Mouse (Mus musculus) liver, embryonic 12.5 days (tissue): ENCODE results near the gene Adssl1. TPM values are rescaled to one million over a fixed set of nuclear protein-coding genes. Genes with fewer than 3 reads are reported as not detected.
A peak's percentile ranks its signal among the peaks of the same experiment; 100 is the strongest.

Experiments used
- ATAC-seq: fragments of 200-750 bp; cut with Nextera tagmentation; 2 replicates; pipeline ENCODE4 v1.8.0; 2017; ENCODE audit warnings: moderate number of reproducible peaks, mild to moderate bottlenecking, moderate library complexity
- H3K27ac ChIP-seq: fragments of 300-500 bp; sonication (generic); 2 replicates; pipeline ENCODE4 v1.5.1; 2016; ENCODE audit warnings: mild to moderate bottlenecking
- H3K27me3 ChIP-seq: fragments of 300-500 bp; sonication (generic); replicated peaks from 2 replicates; pipeline ENCODE4 v1.6.1; 2016; ENCODE audit warnings: mild to moderate bottlenecking, moderate library complexity
- H3K36me3 ChIP-seq: fragments of 300-500 bp; sonication (generic); 2 replicates; pipeline ENCODE4 v1.6.1; 2016; ENCODE audit warnings: mild to moderate bottlenecking, moderate library complexity
- H3K4me1 ChIP-seq: fragments of 300-500 bp; sonication (generic); 2 replicates; pipeline ENCODE4 v1.6.1; 2016
- H3K4me2 ChIP-seq: fragments of 300-500 bp; sonication (generic); 2 replicates; pipeline ENCODE4 v1.6.1; 2016; ENCODE audit warnings: mild to moderate bottlenecking, moderate library complexity
- H3K4me3 ChIP-seq: fragments of 300-500 bp; sonication (generic); 2 replicates; pipeline ENCODE4 v1.5.1; 2016; ENCODE audit warnings: mild to moderate bottlenecking, moderate library complexity
- H3K9ac ChIP-seq: fragments of 300-500 bp; sonication (generic); 2 replicates; pipeline ENCODE4 v1.6.1; 2016; ENCODE audit warnings: mild to moderate bottlenecking, moderate library complexity
- H3K9me3 ChIP-seq: fragments of 300-500 bp; sonication (generic); replicated peaks from 2 replicates; pipeline ENCODE4 v1.6.1; 2016; ENCODE audit warnings: mild to moderate bottlenecking, moderate library complexity
- WGBS: fragments of 180-500 bp; shearing (Covaris S2); methylation state at CpG from one replicate; pipeline ENCODE4 v1.1.7; 2016; ENCODE audit not compliant: insufficient replicate concordance; 5-methylcytosine and 5-hydroxymethylcytosine counted together
- polyA plus RNA-seq: library from polyadenylated mRNA; unstranded; fragments of >200 nt; fragmentation: Nextera tagmentation; extraction: Ambion mirVana; gene quantifications from 2 replicates; pipeline ENCODE4 v1.2.1, GENCODE M21; 2016

Adssl1 gene
- polyA plus RNA-seq, 1 experiment from 2014 or later: 5.6 TPM

- Histone ChIP-seq H3K36me3 (peaks cover 100% of the 10 kb centered on the region), H3K4me1 (peaks cover 51% of the 10 kb centered on the region), H3K27ac (no peak overlapping the region), H3K4me2 (no peak overlapping the region), H3K27me3 (no peaks in the 10 kb centered on the region), H3K9me3 (no peaks in the 10 kb centered on the region), H3K4me3 (no peak overlapping the region), H3K9ac (no peak overlapping the region)
- WGBS: 95% methylated on average over 11 of the region's 12 CpGs
- no peak for ATAC-seq
Measured at GRCm38 (mm10) chr12:112663716-112664115, 43.9 kb downstream of the Adssl1 start.

- Histone ChIP-seq H3K27ac (no peak overlapping the region), H3K4me3 (no peak overlapping the region), H3K36me3 (peaks cover 100% of the 10 kb centered on the region), H3K9ac (no peak overlapping the region), H3K27me3 (no peaks in the 10 kb centered on the region), H3K9me3 (no peaks in the 10 kb centered on the region), H3K4me1 (peaks cover 51% of the 10 kb centered on the region), H3K4me2 (no peak overlapping the region)
- 79% methylated on average over 2 of the region's 2 CpGs for WGBS
- ATAC-seq: no peak
Measured at GRCm38 (mm10) chr12:112664124-112664523, 44.3 kb downstream of the Adssl1 start.

- Histone ChIP-seq H3K4me1 (peaks cover 55% of the 10 kb centered on the region), H3K27me3 (no peaks in the 10 kb centered on the region), H3K27ac (no peak overlapping the region), H3K4me2 (no peak overlapping the region), H3K9me3 (no peaks in the 10 kb centered on the region), H3K4me3 (no peak overlapping the region), H3K9ac (no peak overlapping the region), H3K36me3 (peaks cover 100% of the 10 kb centered on the region)
- WGBS: 76% methylated on average over 5 of the region's 5 CpGs
- no peak for ATAC-seq
Measured at GRCm38 (mm10) chr12:112664656-112665055, 44.8 kb downstream of the Adssl1 start.

- 76% methylated on average over 18 of the region's 18 CpGs for WGBS
- Histone ChIP-seq H3K9ac (no peak overlapping the region), H3K27me3 (no peaks in the 10 kb centered on the region), H3K4me3 (no peak overlapping the region), H3K9me3 (no peaks in the 10 kb centered on the region), H3K36me3 (peaks cover 100% of the 10 kb centered on the region), H3K4me2 (no peak overlapping the region), H3K4me1 (peaks cover 57% of the 10 kb centered on the region), H3K27ac (no peak overlapping the region)
- no peak for ATAC-seq
Measured at GRCm38 (mm10) chr12:112665445-112665844, 45.6 kb downstream of the Adssl1 start.

GRCm38 (mm10) chr12:112665881-112666544 lies 46.2 kb downstream of the Adssl1 start:
- Histone ChIP-seq H3K9ac (no peak overlapping the region), H3K36me3 (peaks cover 100% of the 10 kb centered on the region), H3K4me2 (no peak overlapping the region), H3K4me3 (no peak overlapping the region), H3K27me3 (no peaks in the 10 kb centered on the region), H3K9me3 (no peaks in the 10 kb centered on the region), H3K27ac (0 out of 2 replicates have a peak overlapping the region, but pooled peaks have one; percentile 30), H3K4me1 (peaks cover 57% of the 10 kb centered on the region)
- ATAC-seq: no peak
- 85% methylated on average over 9 of the region's 9 CpGs for WGBS

GRCm38 (mm10) chr12:112667619-112668297 lies 47.9 kb downstream of the Adssl1 start:
- no peak overlapping the region for H3K9ac ChIP-seq
- H3K36me3 ChIP-seq: peaks cover 91% of the 10 kb centered on the region
- no peak for ATAC-seq
- H3K4me3 ChIP-seq: no peak overlapping the region
- WGBS: 65% methylated on average over 10 of the region's 10 CpGs
- H3K4me1 ChIP-seq: peaks cover 64% of the 10 kb centered on the region
- no peak overlapping the region for H3K4me2 ChIP-seq
- H3K9me3 ChIP-seq: no peaks in the 10 kb centered on the region
- H3K27ac ChIP-seq: peak overlapping the region; percentile 20; the same call in 1 of the 2 replicates
- no peaks in the 10 kb centered on the region for H3K27me3 ChIP-seq

GRCm38 (mm10) chr12:112670718-112671393 lies 51.0 kb downstream of the Adssl1 start:
- H3K4me1 ChIP-seq: peaks cover 76% of the 10 kb centered on the region
- H3K27me3 ChIP-seq: peaks cover under 1% of the 10 kb centered on the region; the same call in 1 of the 2 replicates
- peaks cover 60% of the 10 kb centered on the region for H3K36me3 ChIP-seq
- H3K27ac ChIP-seq: no peak overlapping the region
- H3K9ac ChIP-seq: peak overlapping the region; percentile 17
- peak overlapping the region; percentile 98; the same call in 1 of the 2 replicates for H3K4me2 ChIP-seq
- no peak overlapping the region; the same call in 1 of the 2 replicates for H3K4me3 ChIP-seq
- WGBS: 52% methylated on average over 9 of the region's 9 CpGs
- no peak for ATAC-seq
- no peaks in the 10 kb centered on the region for H3K9me3 ChIP-seq

- peaks cover 50% of the 10 kb centered on the region for H3K36me3 ChIP-seq
- peaks cover 66% of the 10 kb centered on the region for H3K4me1 ChIP-seq
- no peaks in the 10 kb centered on the region for H3K9me3 ChIP-seq
- no peak overlapping the region for H3K27ac ChIP-seq
- ATAC-seq: no peak
- 76% methylated on average over 7 of the region's 7 CpGs for WGBS
- no peak overlapping the region for H3K9ac ChIP-seq
- H3K27me3 ChIP-seq: peaks cover 11% of the 10 kb centered on the region
- peak overlapping the region; percentile 98 for H3K4me2 ChIP-seq
- H3K4me3 ChIP-seq: no peak overlapping the region
Measured at GRCm38 (mm10) chr12:112671891-112672290, 52.0 kb downstream of the Adssl1 start.

- peak overlapping the region; percentile 94 for H3K9ac ChIP-seq
- no peaks in the 10 kb centered on the region for H3K9me3 ChIP-seq
- H3K4me2 ChIP-seq: peak overlapping the region; percentile 98
- peaks cover 21% of the 10 kb centered on the region for H3K27me3 ChIP-seq
- peaks cover 39% of the 10 kb centered on the region for H3K36me3 ChIP-seq
- H3K27ac ChIP-seq: peak overlapping the region; percentile 87
- H3K4me3 ChIP-seq: peak overlapping the region; percentile 90
- peak; percentile 20; the same call in 1 of the 2 replicates for ATAC-seq
- H3K4me1 ChIP-seq: peaks cover 63% of the 10 kb centered on the region
- 6% methylated on average over 21 of the region's 21 CpGs for WGBS
Measured at GRCm38 (mm10) chr12:112672744-112673575, 53.1 kb downstream of the Adssl1 start.

- peak overlapping the region; percentile 94 for H3K9ac ChIP-seq
- peak overlapping the region; percentile 98 for H3K4me2 ChIP-seq
- WGBS: under 1% methylated on average over 55 of the region's 68 CpGs
- H3K4me3 ChIP-seq: peak overlapping the region; percentile 90
- peaks cover 32% of the 10 kb centered on the region for H3K36me3 ChIP-seq
- ATAC-seq: peak; percentile 11; the same call in 1 of the 2 replicates
- H3K9me3 ChIP-seq: no peaks in the 10 kb centered on the region
- peaks cover 65% of the 10 kb centered on the region for H3K4me1 ChIP-seq
- peak overlapping the region; percentile 87 for H3K27ac ChIP-seq
- peaks cover 28% of the 10 kb centered on the region for H3K27me3 ChIP-seq
Measured at GRCm38 (mm10) chr12:112673576-112674091, 53.8 kb downstream of the Adssl1 start.
